Mouse (Mus musculus): Measurements from ENCODE around the gene Ifit3b.
"Not testable (repeated sequence)": the region's sequence is repeated elsewhere in the genome, so short reads cannot be mapped to it uniquely, and the experiment has no call there.

Ifit3b gene

DNA sequence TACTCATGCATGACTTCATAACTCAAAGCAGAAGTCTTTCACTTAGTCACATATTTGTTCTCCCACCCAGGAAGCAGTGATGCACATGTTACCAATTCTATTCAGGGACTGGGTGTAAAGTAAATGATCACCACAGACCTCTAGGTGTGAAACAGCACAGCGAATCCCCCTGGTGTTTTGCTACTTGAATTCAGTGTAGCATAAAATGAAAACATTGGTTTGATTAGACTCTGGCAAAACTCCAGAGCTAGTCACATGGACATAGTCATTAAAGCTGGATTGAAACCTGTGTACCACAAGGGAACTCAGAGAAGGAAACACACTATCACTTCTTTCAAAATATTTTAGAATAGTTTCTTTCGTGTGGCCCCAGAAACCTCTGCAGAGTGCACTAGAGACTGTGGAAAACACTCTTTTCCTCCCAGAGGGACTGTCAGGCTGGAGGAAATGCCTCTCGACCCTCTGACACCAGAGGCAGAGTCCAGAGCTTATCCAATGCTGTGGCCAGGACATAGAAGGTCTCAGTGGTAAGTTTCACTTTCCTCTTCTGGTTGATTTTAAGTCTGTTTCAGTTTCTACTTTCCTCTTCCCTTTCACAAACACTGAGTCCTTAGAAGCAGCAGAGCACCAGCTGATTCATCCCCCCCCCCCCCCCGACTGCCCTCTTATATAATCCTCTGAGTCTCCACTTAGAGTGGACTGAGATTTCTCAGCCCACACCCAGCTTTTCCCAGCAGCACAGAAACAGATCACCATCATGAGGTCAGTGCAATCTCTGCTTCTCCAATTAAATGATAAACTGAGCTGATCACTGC is at the start of gene Ifit3b:
Ifit3b (plus strand) TSS at position 734 of the 815 bp plus-strand sequence.
- not testable (repeated sequence) for H3K36me3 ChIP-seq (ENCODE audit: insufficient read depth, low read length); H3K4me3 ChIP-seq (replicated peaks; ENCODE audit: low read length); H3K27me3 ChIP-seq (ENCODE audit: insufficient read depth, low read length); H3K9me3 ChIP-seq (ENCODE audit: low read length); H3K4me1 ChIP-seq (replicated peaks; ENCODE audit: low read depth, low read length)

DNA sequence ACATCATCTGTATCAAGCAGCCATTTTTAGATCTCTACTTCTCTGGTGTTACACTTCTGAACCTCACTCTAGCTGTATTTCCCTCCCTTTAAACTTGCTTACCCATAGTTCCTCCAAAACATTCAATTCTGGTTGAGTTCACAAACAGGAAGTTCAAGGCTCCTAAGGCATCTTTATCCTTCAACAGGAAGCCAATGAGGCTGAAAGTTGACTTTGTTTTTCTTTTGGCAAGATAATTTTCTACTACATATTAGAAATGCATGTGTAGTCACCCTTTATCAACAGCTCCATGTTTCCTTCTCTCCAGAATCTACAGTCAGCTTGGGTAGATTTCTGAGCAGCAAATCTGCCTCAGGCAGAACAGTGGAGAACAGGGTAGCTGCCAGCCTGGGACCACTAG is 45.2 kb upstream of the Ifit3b start:
- Histone ChIP-seq H3K27me3 (ENCODE audit: insufficient read depth, low read length) (no peaks in the 10 kb centered on the region), H3K9me3 (ENCODE audit: low read length) (no peaks in the 10 kb centered on the region), H3K4me3 (replicated peaks; ENCODE audit: low read length) (no peak overlapping the region), H3K4me1 (replicated peaks; ENCODE audit: low read depth, low read length) (no peaks in the 10 kb centered on the region), H3K36me3 (ENCODE audit: insufficient read depth, low read length) (no peaks in the 10 kb centered on the region)
- TF ChIP-seq CTCF (conservative IDR thresholded peaks at IDR 0.05; ENCODE audit: low read length) (no peak), NANOG (IDR thresholded peaks at IDR 0.05; ENCODE audit: borderline replicate concordance, low read length) (no peak), POU5F1 (IDR thresholded peaks at IDR 0.05; ENCODE audit: borderline replicate concordance, low read length) (no peak)

DNA sequence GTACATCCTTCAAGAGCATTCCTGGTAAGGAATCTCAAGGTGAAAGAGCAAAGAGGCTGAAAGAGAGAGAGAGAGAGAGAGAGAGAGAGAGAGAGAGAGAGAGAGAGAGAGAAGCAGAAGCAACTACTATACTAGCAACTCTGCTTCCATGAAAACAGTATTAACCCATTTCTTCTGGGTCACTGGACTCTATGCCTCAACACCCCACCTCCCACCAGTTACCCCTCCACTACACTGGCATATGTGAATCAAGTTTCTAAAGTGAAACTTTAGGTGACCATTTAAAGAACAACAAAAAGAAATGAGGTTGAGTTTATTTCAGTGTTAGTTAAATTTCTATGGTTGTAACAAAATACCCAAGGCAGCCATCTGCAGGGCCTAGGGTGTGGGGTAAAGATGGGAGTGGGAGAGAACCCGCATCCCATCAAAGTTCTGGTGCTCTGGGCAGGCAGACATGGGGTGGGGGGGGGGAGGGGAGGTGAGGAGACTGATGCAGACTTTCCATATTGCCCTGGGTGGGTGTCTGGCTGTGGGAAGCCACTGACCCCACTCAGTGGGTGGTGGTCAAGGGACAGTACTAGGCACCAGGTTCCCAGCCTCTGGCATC is 41.5 kb upstream of the Ifit3b start:
- Histone ChIP-seq H3K27me3 (ENCODE audit: insufficient read depth, low read length) (no peaks in the 10 kb centered on the region), H3K9me3 (ENCODE audit: low read length) (no peaks in the 10 kb centered on the region), H3K36me3 (ENCODE audit: insufficient read depth, low read length) (no peaks in the 10 kb centered on the region), H3K4me1 (replicated peaks; ENCODE audit: low read depth, low read length) (no peaks in the 10 kb centered on the region), H3K4me3 (replicated peaks; ENCODE audit: low read length) (no peak overlapping the region)
- no peak for TF ChIP-seq CTCF (conservative IDR thresholded peaks at IDR 0.05; ENCODE audit: low read length)

DNA sequence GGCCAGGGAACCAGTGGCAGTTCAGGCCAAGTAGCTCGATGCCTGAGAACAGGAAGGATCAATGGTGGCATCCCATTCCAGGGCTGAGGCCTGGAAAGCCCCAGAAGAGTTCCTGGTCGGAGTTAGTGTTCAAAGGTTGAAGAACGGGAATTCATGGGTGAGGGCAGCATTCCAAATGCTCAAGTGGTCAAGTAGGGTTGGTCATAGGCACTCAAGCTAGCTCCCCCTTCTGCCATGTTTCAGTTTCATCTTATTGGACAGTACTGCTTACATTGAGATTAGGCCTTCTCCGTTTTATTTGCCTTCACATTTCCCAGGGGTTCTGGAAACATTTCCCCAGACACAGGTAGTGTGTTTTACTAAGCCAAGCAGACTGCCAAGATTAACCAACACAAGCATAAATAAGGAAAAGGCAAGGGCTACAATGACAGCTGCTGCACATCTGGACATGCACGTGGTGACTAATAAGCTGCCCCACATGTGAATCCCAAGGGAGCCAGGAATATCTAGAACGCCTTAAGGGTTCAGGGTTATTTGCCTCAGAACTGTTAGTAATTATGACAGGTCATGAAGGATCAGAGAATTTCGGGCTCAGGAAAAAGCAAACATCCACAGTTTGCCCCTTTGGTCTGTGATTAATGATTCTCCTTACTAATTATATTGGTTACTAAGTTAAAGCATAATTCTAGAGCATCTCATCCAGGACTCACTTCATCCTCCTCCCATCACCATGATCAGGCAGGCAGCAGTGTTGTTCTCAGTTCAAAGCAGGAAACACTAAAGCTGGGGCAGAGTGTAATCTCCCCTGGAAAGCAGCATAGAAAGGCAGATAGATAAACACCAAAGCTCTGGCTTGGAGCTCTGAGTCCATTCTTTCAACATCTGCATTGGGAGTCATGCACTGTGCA is 38.5 kb upstream of the Ifit3b start:
- no peaks in the 10 kb centered on the region for H3K4me1 ChIP-seq (replicated peaks; ENCODE audit: low read depth, low read length)
- H3K4me3 ChIP-seq (replicated peaks; ENCODE audit: low read length): no peak overlapping the region
- TF ChIP-seq CTCF (conservative IDR thresholded peaks at IDR 0.05; ENCODE audit: low read length) (no peak), POU5F1 (IDR thresholded peaks at IDR 0.05; ENCODE audit: borderline replicate concordance, low read length) (no peak), NANOG (IDR thresholded peaks at IDR 0.05; ENCODE audit: borderline replicate concordance, low read length) (no peak)
- no peaks in the 10 kb centered on the region for H3K9me3 ChIP-seq (ENCODE audit: low read length)
- H3K36me3 ChIP-seq (ENCODE audit: insufficient read depth, low read length): no peaks in the 10 kb centered on the region
- no peaks in the 10 kb centered on the region for H3K27me3 ChIP-seq (ENCODE audit: insufficient read depth, low read length)

DNA sequence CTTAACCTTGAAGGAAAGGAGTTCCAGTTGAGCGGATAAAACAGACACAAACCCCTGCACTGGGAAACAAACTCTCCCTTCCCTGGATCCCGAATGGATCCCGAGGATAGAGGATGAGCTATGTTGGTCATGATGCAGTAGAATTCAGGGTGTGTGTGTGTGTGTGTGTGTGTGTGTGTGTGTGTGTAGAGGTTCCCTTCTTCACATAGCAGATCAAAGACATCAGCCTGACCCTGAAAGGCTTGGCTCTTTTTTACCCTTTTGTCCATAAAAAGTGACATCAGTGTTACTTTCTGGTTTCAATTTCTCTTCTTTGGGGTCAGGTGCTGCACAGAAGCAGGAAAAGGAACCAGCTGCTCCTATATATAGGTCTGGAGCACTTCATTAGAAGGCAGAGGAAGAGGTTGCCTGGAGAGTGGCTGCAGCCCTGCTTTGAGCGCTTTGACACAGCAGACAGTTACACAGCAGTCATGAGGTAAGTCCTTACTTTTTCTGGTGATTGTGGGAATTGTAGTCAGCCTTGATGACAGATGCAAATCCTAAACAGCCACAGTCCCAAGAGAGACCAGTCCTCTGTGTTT is 37.8 kb upstream of the Ifit3b start:
- no peaks in the 10 kb centered on the region for H3K9me3 ChIP-seq (ENCODE audit: low read length)
- no peaks in the 10 kb centered on the region for H3K36me3 ChIP-seq (ENCODE audit: insufficient read depth, low read length)
- H3K4me3 ChIP-seq (replicated peaks; ENCODE audit: low read length): no peak overlapping the region
- no peaks in the 10 kb centered on the region for H3K27me3 ChIP-seq (ENCODE audit: insufficient read depth, low read length)
- no peaks in the 10 kb centered on the region for H3K4me1 ChIP-seq (replicated peaks; ENCODE audit: low read depth, low read length)
- TF ChIP-seq NANOG (IDR thresholded peaks at IDR 0.05; ENCODE audit: borderline replicate concordance, low read length): no peak
- no peak for TF ChIP-seq POU5F1 (IDR thresholded peaks at IDR 0.05; ENCODE audit: borderline replicate concordance, low read length)
- TF ChIP-seq CTCF (conservative IDR thresholded peaks at IDR 0.05; ENCODE audit: low read length): no peak

DNA sequence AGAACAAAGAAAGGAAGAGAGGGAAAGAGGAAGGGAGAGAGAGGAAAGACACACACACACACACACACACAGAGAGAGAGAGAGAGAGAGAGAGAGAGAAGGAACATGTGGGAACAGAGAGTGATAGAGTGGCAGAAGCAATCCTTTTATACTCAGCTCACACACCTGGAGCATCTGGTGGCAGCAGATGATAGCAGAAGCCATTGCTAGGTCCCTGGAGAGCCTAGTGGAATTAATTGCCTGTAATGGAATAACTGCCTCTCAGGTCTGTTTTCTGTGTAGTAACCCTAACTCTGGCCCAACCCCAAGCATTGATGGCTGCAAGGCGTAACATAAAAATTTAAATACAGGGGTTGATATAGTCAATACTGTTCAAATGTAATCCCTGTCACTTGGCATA is 36.7 kb upstream of the Ifit3b start:
- H3K4me1 ChIP-seq (replicated peaks; ENCODE audit: low read depth, low read length): no peaks in the 10 kb centered on the region
- no peaks in the 10 kb centered on the region for H3K36me3 ChIP-seq (ENCODE audit: insufficient read depth, low read length)
- no peak overlapping the region for H3K4me3 ChIP-seq (replicated peaks; ENCODE audit: low read length)
- no peak for TF ChIP-seq POU5F1 (IDR thresholded peaks at IDR 0.05; ENCODE audit: borderline replicate concordance, low read length)
- no peak for TF ChIP-seq NANOG (IDR thresholded peaks at IDR 0.05; ENCODE audit: borderline replicate concordance, low read length)
- TF ChIP-seq CTCF (conservative IDR thresholded peaks at IDR 0.05; ENCODE audit: low read length): no peak
- no peaks in the 10 kb centered on the region for H3K9me3 ChIP-seq (ENCODE audit: low read length)
- no peaks in the 10 kb centered on the region for H3K27me3 ChIP-seq (ENCODE audit: insufficient read depth, low read length)

DNA sequence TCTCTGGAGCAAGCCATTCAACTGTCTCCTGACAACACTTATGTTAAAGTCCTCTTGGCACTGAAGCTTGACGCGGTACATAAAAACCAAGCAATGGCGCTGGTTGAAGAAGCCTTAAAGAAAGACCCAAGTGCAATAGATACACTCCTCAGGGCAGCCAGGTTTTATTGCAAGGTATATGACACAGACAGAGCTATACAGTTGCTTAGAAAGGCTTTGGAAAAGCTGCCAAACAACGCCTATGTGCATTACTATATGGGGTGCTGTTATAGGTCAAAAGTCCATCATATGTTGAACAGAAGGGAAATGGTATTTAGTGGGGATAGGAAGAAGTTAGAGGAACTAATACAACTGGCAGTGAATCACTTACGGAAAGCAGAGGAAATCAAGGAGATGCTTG is 34.1 kb upstream of the Ifit3b start:
- no peak overlapping the region for H3K4me3 ChIP-seq (replicated peaks; ENCODE audit: low read length)
- H3K36me3 ChIP-seq (ENCODE audit: insufficient read depth, low read length): no peaks in the 10 kb centered on the region
- no peaks in the 10 kb centered on the region for H3K4me1 ChIP-seq (replicated peaks; ENCODE audit: low read depth, low read length)
- no peak for TF ChIP-seq POU5F1 (IDR thresholded peaks at IDR 0.05; ENCODE audit: borderline replicate concordance, low read length)
- no peak for TF ChIP-seq CTCF (conservative IDR thresholded peaks at IDR 0.05; ENCODE audit: low read length)
- TF ChIP-seq NANOG (IDR thresholded peaks at IDR 0.05; ENCODE audit: borderline replicate concordance, low read length): no peak
- H3K27me3 ChIP-seq (ENCODE audit: insufficient read depth, low read length): no peaks in the 10 kb centered on the region
- H3K9me3 ChIP-seq (ENCODE audit: low read length): no peaks in the 10 kb centered on the region

DNA sequence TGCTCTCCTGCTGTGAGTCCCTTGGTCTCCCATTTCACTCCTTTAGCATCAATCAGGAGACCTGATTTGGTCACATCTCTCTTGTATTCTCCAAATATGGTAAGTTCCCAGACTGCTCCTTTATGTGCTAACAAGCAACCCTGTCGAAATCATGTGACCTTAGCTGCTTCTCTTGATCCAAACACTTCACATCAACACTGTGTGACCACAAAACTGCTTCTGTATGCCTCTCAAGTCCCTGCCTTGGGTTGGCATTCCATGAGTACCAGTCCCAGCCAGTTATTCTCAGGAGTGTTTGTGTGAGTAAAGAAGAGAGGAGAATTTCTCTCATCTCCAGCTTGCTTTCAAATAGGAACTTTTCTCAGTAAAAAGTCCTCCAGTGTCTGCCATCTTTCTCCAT is 30.6 kb upstream of the Ifit3b start:
- no peak for TF ChIP-seq POU5F1 (IDR thresholded peaks at IDR 0.05; ENCODE audit: borderline replicate concordance, low read length)
- no peak for TF ChIP-seq CTCF (conservative IDR thresholded peaks at IDR 0.05; ENCODE audit: low read length)
- TF ChIP-seq NANOG (IDR thresholded peaks at IDR 0.05; ENCODE audit: borderline replicate concordance, low read length): no peak
- no peak overlapping the region for H3K4me3 ChIP-seq (replicated peaks; ENCODE audit: low read length)
- no peaks in the 10 kb centered on the region for H3K4me1 ChIP-seq (replicated peaks; ENCODE audit: low read depth, low read length)
- H3K36me3 ChIP-seq (ENCODE audit: insufficient read depth, low read length): no peaks in the 10 kb centered on the region
- no peaks in the 10 kb centered on the region for H3K9me3 ChIP-seq (ENCODE audit: low read length)
- no peaks in the 10 kb centered on the region for H3K27me3 ChIP-seq (ENCODE audit: insufficient read depth, low read length)

DNA sequence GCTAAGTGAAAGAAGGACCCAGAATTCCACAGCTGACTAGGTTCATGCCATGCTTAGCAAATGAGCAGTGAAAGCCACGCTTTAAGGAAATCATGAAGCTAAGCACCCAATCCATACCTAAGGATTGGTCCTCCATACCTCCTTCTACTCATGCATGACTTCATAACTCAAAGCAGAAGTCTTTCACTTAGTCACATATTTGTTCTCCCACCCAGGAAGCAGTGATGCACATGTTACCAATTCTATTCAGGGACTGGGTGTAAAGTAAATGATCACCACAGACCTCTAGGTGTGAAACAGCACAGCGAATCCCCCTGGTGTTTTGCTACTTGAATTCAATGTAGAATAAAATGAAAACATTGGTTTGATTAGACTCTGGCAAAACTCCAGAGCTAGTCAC is 25.1 kb upstream of the Ifit3b start:
- H3K36me3 ChIP-seq (ENCODE audit: insufficient read depth, low read length); H3K4me3 ChIP-seq (replicated peaks; ENCODE audit: low read length); H3K4me1 ChIP-seq (replicated peaks; ENCODE audit: low read depth, low read length); H3K9me3 ChIP-seq (ENCODE audit: low read length); H3K27me3 ChIP-seq (ENCODE audit: insufficient read depth, low read length): not testable (repeated sequence)

DNA sequence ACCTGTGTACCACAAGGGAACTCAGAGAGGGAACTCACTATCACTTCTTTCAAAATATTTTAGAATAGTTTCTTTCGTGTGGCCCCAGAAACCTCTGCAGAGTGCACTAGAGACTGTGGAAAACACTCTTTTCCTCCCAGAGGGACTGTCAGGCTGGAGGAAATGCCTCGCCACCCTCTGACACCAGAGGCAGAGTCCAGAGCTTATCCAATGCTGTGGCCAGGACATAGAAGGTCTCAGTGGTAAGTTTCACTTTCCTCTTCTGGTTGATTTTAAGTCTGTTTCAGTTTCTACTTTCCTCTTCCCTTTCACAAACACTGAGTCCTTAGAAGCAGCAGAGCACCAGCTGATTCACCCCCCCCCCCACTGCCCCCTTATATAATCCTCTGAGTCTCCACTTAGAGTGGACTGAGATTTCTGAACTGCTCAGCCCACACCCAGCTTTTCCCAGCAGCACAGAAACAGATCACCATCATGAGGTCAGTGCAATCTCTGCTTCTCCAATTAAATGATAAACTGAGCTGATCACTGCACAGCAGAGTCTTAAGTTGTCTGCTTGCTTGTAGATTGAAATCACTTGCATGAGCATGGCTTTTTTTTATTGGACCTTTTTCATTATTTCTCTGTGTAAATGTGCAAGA is 24.5 kb upstream of the Ifit3b start, which contains the start of gene Ifit3:
Ifit3 (plus strand) TSS at position 406 of the 641 bp plus-strand sequence.
- H3K4me1 ChIP-seq (replicated peaks; ENCODE audit: low read depth, low read length); H3K36me3 ChIP-seq (ENCODE audit: insufficient read depth, low read length); H3K27me3 ChIP-seq (ENCODE audit: insufficient read depth, low read length); H3K4me3 ChIP-seq (replicated peaks; ENCODE audit: low read length); H3K9me3 ChIP-seq (ENCODE audit: low read length): not testable (repeated sequence)

DNA sequence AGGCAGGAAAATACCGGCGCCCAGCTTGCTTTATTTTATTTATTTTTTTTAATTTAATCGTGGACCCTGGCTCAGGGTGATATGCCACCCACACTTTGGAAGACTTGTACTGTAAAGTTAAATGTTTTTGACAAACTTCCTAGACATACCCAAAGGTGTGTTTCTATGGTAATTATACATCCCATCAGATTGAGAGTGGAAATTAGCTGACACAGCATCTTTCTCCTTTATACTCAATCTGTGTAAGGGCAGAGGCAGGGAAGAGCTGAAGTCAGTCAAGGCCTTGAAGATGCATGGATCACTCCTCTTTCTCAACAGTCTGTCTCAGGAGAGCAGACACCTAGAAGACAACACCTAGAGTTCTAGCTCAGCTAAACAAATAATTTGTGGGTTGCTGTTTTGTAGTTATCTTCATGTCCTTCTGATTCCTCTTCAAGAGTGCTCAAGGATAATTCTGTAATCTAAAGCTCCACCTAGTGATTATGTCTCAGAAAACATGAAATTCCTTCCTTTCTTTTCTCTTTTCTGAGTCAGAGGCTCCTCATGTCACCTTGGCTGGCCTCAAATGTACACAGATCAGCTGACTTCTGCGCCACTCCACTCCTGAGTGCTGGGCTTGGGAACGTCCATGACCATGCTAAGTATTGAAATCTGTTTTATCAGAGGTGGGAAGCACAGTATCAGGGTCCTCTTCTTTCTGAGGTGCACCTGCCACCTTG is 21.9 kb upstream of the Ifit3b start:
- not testable (repeated sequence) for H3K4me3 ChIP-seq (replicated peaks; ENCODE audit: low read length); H3K4me1 ChIP-seq (replicated peaks; ENCODE audit: low read depth, low read length); H3K27me3 ChIP-seq (ENCODE audit: insufficient read depth, low read length); H3K36me3 ChIP-seq (ENCODE audit: insufficient read depth, low read length); H3K9me3 ChIP-seq (ENCODE audit: low read length)
